Mouse (Mus musculus) midbrain, postnatal 0 days (tissue): ENCODE measurements around the gene Gab3. TPM values are rescaled to one million over a fixed set of nuclear protein-coding genes. Genes with fewer than 3 reads are reported as not detected.
A peak's percentile ranks its signal among the peaks of the same experiment; 100 is the strongest.

ENCODE experiments used
- ATAC-seq: fragments of 200-750 bp; cut with Nextera tagmentation; 2 replicates; pipeline ENCODE4 v1.8.0; 2017; ENCODE audit warnings: moderate number of reproducible peaks, mild to moderate bottlenecking, moderate TSS enrichment, moderate library complexity; ENCODE audit not compliant: low FRiP score
- DNase-seq: peaks from one replicate; pipeline ENCODE4 v3.0.0-alpha.2; 2015; ENCODE audit warnings: low spot score
- H3K27ac ChIP-seq: fragments of 300-500 bp; sonication (generic); 2 replicates; pipeline ENCODE4 v1.5.1; 2014; ENCODE audit warnings: low read depth, mild to moderate bottlenecking, low read length, mixed read lengths
- H3K27me3 ChIP-seq: fragments of 300-500 bp; sonication (generic); 2 replicates; pipeline ENCODE4 v1.6.1; 2014; ENCODE audit warnings: low read length, control low read depth, mixed read lengths; ENCODE audit not compliant: insufficient read depth
- H3K36me3 ChIP-seq: fragments of 300-500 bp; sonication (generic); 2 replicates; pipeline ENCODE4 v1.6.1; 2014; ENCODE audit warnings: low read length, control low read depth, mixed read lengths; ENCODE audit not compliant: insufficient read depth
- H3K4me1 ChIP-seq: fragments of 300-500 bp; sonication (generic); 2 replicates; pipeline ENCODE4 v1.6.1; 2014; ENCODE audit warnings: mild to moderate bottlenecking, control low read depth, antibody characterized with exemption, low read length, mixed read lengths; ENCODE audit not compliant: insufficient read depth
- H3K4me2 ChIP-seq: fragments of 300-500 bp; sonication (generic); 2 replicates; pipeline ENCODE4 v1.6.1; 2014; ENCODE audit warnings: low read depth, mild to moderate bottlenecking, low read length, mixed read lengths; ENCODE audit not compliant: poor library complexity, severe bottlenecking
- H3K4me3 ChIP-seq: fragments of 300-500 bp; sonication (generic); 2 replicates; pipeline ENCODE4 v1.5.1; 2014; ENCODE audit warnings: low read depth, mild to moderate bottlenecking, low read length, moderate library complexity
- H3K9ac ChIP-seq: fragments of 300-500 bp; sonication (generic); replicated peaks from 2 replicates; pipeline ENCODE4 v1.6.1; 2014; ENCODE audit warnings: mild to moderate bottlenecking, low read length, moderate library complexity, mixed read lengths; ENCODE audit not compliant: poor library complexity, severe bottlenecking
- H3K9me3 ChIP-seq: fragments of 300-500 bp; sonication (generic); 2 replicates; pipeline ENCODE4 v1.6.1; 2016; ENCODE audit warnings: low read length, control low read depth
- CTCF ChIP-seq: IDR thresholded peaks from 2 replicates; pipeline ENCODE4 v1.5.1; 2016; ENCODE audit warnings: antibody characterized with exemption, mild to moderate bottlenecking
- WGBS: fragments of 180-500 bp; shearing (Covaris S2); extraction: QIAGEN DNeasy Blood & Tissue Kit; methylation state at CpG from one replicate; pipeline ENCODE4 v1.1.7; 2014; 5-methylcytosine and 5-hydroxymethylcytosine counted together
- polyA plus RNA-seq: library from polyadenylated mRNA; unstranded; fragments of >200 nt; fragmentation: Nextera tagmentation; extraction: Ambion mirVana; gene quantifications from 2 replicates; pipeline ENCODE4 v1.2.1, GENCODE M21; 2015
- total RNA-seq: library from RNA; depleted of rRNA; stranded (reverse); fragments of >200 nt; gene quantifications from 2 replicates; pipeline ENCODE4 v1.2.3, GENCODE M21; 2014

The Gab3 gene
- total and polyA plus RNA-seq, 2 experiments from 2014 or later = 4.5 to 5.5 TPM

- H3K4me1 ChIP-seq = no peaks in the 10 kb centered on the region
- ATAC-seq = no peak
These were observed 30.3 kb upstream of the Gab3 start for GRCm38 (mm10) chrX:75115550-75115949.

GRCm38 (mm10) chrX:75102293-75102692 is 17.0 kb upstream of the Gab3 start:
- Histone ChIP-seq H3K27ac (no peak overlapping the region), H3K9ac (no peak overlapping the region), H3K9me3 (no peaks in the 10 kb centered on the region), H3K36me3 (peaks cover 6% of the 10 kb centered on the region), H3K4me2 (no peak overlapping the region), H3K4me3 (no peak overlapping the region), H3K4me1 (no peaks in the 10 kb centered on the region), H3K27me3 (no peaks in the 10 kb centered on the region)
- ATAC-seq (no peak), DNase-seq (no peak)
- no peak for TF ChIP-seq CTCF
- 88% methylated on average over 6 of the region's 6 CpGs for WGBS

More at GRCm38 (mm10) chrX:75115550-75115949, 30.3 kb upstream of the Gab3 start:
- H3K9me3 ChIP-seq = no peaks in the 10 kb centered on the region
- no peak for DNase-seq
- no peak for TF ChIP-seq CTCF
- H3K36me3 ChIP-seq = no peaks in the 10 kb centered on the region
- no peak overlapping the region for H3K9ac ChIP-seq
- no peaks in the 10 kb centered on the region for H3K27me3 ChIP-seq
- H3K4me3 ChIP-seq = no peak overlapping the region
- no peak overlapping the region for H3K4me2 ChIP-seq
- H3K27ac ChIP-seq = no peak overlapping the region

- no peaks in the 10 kb centered on the region for H3K36me3 ChIP-seq
- no peaks in the 10 kb centered on the region for H3K27me3 ChIP-seq
- no peak for TF ChIP-seq CTCF
- no peak overlapping the region for H3K9ac ChIP-seq
- WGBS = 90% methylated on average over 8 of the region's 8 CpGs
- H3K4me3 ChIP-seq = no peak overlapping the region
- no peaks in the 10 kb centered on the region for H3K9me3 ChIP-seq
- no peaks in the 10 kb centered on the region for H3K4me1 ChIP-seq
- H3K27ac ChIP-seq = no peak overlapping the region
- no peak for ATAC-seq
- H3K4me2 ChIP-seq = no peak overlapping the region
- DNase-seq = no peak
These were observed 13.5 kb upstream of the Gab3 start for GRCm38 (mm10) chrX:75098799-75099198.

- no peaks in the 10 kb centered on the region for H3K4me1 ChIP-seq
- no peaks in the 10 kb centered on the region for H3K9me3 ChIP-seq
- H3K4me2 ChIP-seq = peak overlapping the region; percentile 54
- DNase-seq = no peak
- no peak for TF ChIP-seq CTCF
- H3K27me3 ChIP-seq = no peaks in the 10 kb centered on the region
- peak overlapping the region; percentile 53 for H3K4me3 ChIP-seq
- peak overlapping the region; percentile 46; the same call in 1 of the 2 replicates for H3K9ac ChIP-seq
- no peaks in the 10 kb centered on the region for H3K36me3 ChIP-seq
- WGBS = 17% methylated on average over 23 of the region's 23 CpGs
- peak overlapping the region; percentile 63 for H3K27ac ChIP-seq
- peak; percentile 22; the same call in 1 of the 2 replicates for ATAC-seq
These were observed 11.0 kb upstream of the Gab3 start for GRCm38 (mm10) chrX:75096163-75096770.

GRCm38 (mm10) chrX:75095369-75096162 is 10.3 kb upstream of the Gab3 start, which contains the start of gene Dkc1:
TSS of gene Dkc1 (plus strand) at chrX:75095854.
- peak; percentile 99 for ATAC-seq
- peak; percentile 20 for TF ChIP-seq CTCF
- H3K4me3 ChIP-seq = peak within 1 kb of the TSS; percentile 53
- no peaks in the 10 kb centered on the region for H3K4me1 ChIP-seq
- peak within 1 kb of the TSS; percentile 63 for H3K27ac ChIP-seq
- no peaks in the 10 kb centered on the region for H3K9me3 ChIP-seq
- H3K36me3 ChIP-seq = no peaks in the 10 kb centered on the region
- DNase-seq = peak; percentile 94
- H3K27me3 ChIP-seq = no peaks in the 10 kb centered on the region
- H3K9ac ChIP-seq = peak within 1 kb of the TSS; percentile 46; the same call in 1 of the 2 replicates
- 23% methylated on average over 24 of the region's 29 CpGs for WGBS
- peak within 1 kb of the TSS; percentile 54 for H3K4me2 ChIP-seq

- Histone ChIP-seq H3K4me2 (0 out of 2 replicates have a peak overlapping the region, but pooled peaks have one; percentile 48), H3K4me3 (no peak overlapping the region), H3K36me3 (no peaks in the 10 kb centered on the region), H3K9me3 (no peaks in the 10 kb centered on the region), H3K4me1 (no peaks in the 10 kb centered on the region), H3K27me3 (no peaks in the 10 kb centered on the region), H3K9ac (no peak overlapping the region), H3K27ac (no peak overlapping the region)
- WGBS = 36% methylated on average over 1 of the region's 1 CpGs
- DNase-seq (peak; percentile 5), ATAC-seq (peak; percentile 45; the same call in 1 of the 2 replicates)
- TF ChIP-seq CTCF = peak; percentile 55
These were observed 396 bp upstream of the Gab3 start for GRCm38 (mm10) chrX:75085654-75086053.
